Mouse (Mus musculus): ENCODE results near the gene Gm20219. TPM values are rescaled to one million over a fixed set of nuclear protein-coding genes. Genes with fewer than 3 reads are reported as not detected.

Gm20219 gene
- polyA plus RNA-seq, 1 experiment from 2014 or later: 0.80 TPM

- no peak for DNase-seq (ENCODE audit: low spot score)
- 88% methylated on average over 12 of the region's 12 CpGs for WGBS
- H3K27ac ChIP-seq (replicated peaks): peak overlapping the region; percentile 60; the same call in 1 of the 2 replicates
- H3K36me3 ChIP-seq: no peaks in the 10 kb centered on the region
- H3K4me3 ChIP-seq: no peak overlapping the region
- no peaks in the 10 kb centered on the region for H3K27me3 ChIP-seq (ENCODE audit: low read depth, poor library complexity, severe bottlenecking)
- peaks cover 32% of the 10 kb centered on the region for H3K4me1 ChIP-seq
- H3K9me3 ChIP-seq (replicated peaks): 0 out of 2 replicates have a peak, but pooled peaks cover 3% of the 10 kb centered on the region
Measured at GRCm38 (mm10) chr17:56550784-56551475, 3.3 kb downstream of the Gm20219 start.

GRCm38 (mm10) chr17:56548605-56549105 lies 5.5 kb downstream of the Gm20219 start:
- DNase-seq (ENCODE audit: low spot score): peak; percentile 8
- H3K27me3 ChIP-seq (ENCODE audit: low read depth, poor library complexity, severe bottlenecking): no peaks in the 10 kb centered on the region
- H3K4me3 ChIP-seq: no peak overlapping the region
- 75% methylated on average over 4 of the region's 4 CpGs for WGBS
- no peak overlapping the region for H3K27ac ChIP-seq (replicated peaks)
- H3K4me1 ChIP-seq: peaks cover 32% of the 10 kb centered on the region
- 0 out of 2 replicates have a peak, but pooled peaks cover 3% of the 10 kb centered on the region for H3K9me3 ChIP-seq (replicated peaks)
- H3K36me3 ChIP-seq: no peaks in the 10 kb centered on the region

- 76% methylated on average over 9 of the region's 9 CpGs for WGBS
- H3K27me3 ChIP-seq (ENCODE audit: low read depth, poor library complexity, severe bottlenecking): no peaks in the 10 kb centered on the region
- no peak overlapping the region for H3K4me3 ChIP-seq
- no peak overlapping the region for H3K27ac ChIP-seq (replicated peaks)
- peak; percentile 11 for DNase-seq (ENCODE audit: low spot score)
- 0 out of 2 replicates have a peak, but pooled peaks cover under 1% of the 10 kb centered on the region for H3K9me3 ChIP-seq (replicated peaks)
- peaks cover 32% of the 10 kb centered on the region for H3K4me1 ChIP-seq
- no peaks in the 10 kb centered on the region for H3K36me3 ChIP-seq
Measured at GRCm38 (mm10) chr17:56547846-56548604, 6.2 kb downstream of the Gm20219 start.

DNA sequence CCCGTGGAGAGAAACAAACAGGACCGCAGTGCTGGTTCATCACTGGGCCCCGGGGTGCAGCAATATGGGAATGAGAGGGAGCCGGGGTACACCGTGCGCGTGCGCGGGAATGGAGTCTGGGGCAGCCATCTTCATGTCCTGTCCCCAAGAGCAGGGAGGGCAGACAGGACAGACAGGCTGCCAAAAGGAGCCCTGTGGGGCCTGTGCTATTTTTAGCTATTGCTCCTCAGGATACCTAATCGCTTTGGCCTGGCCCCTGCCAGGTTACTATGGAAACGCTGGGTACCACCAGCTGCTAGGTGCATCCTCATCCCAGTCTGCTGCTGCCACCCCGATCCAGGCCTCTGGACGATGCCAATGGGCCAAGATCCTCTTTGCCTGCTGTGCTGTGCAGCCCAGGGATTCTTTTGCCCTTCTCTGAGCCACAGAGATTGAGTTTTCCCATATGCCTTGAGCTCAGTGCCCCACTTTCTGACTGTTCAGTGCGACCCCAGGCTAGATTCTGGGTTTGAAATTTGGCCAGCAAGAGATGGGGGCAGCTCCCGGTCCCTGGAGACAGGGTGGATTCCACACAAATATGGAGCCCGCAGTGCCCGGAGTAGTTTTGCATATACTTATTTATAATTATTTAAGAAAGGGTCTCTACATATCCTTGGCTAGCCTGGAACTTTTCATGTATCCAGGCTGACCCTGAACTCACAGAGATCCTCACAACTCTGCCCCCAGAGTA lies 6.9 kb downstream of the Gm20219 start:
- no peaks in the 10 kb centered on the region for H3K36me3 ChIP-seq
- H3K4me1 ChIP-seq: peaks cover 32% of the 10 kb centered on the region
- 62% methylated on average over 17 of the region's 17 CpGs for WGBS
- peak; percentile 14 for DNase-seq (ENCODE audit: low spot score)
- no peak overlapping the region for H3K4me3 ChIP-seq
- H3K9me3 ChIP-seq (replicated peaks): no peaks in the 10 kb centered on the region
- 0 out of 2 replicates have a peak, but pooled peaks cover 5% of the 10 kb centered on the region for H3K27me3 ChIP-seq (ENCODE audit: low read depth, poor library complexity, severe bottlenecking)
- H3K27ac ChIP-seq (replicated peaks): peak overlapping the region; percentile 42

- Histone ChIP-seq H3K4me3 (no peak overlapping the region), H3K36me3 (no peaks in the 10 kb centered on the region), H3K27me3 (ENCODE audit: low read depth, poor library complexity, severe bottlenecking) (0 out of 2 replicates have a peak, but pooled peaks cover 10% of the 10 kb centered on the region), H3K27ac (replicated peaks) (peak overlapping the region; percentile 42; the same call in 1 of the 2 replicates), H3K4me1 (peaks cover 25% of the 10 kb centered on the region), H3K9me3 (replicated peaks) (no peaks in the 10 kb centered on the region)
- DNase-seq (ENCODE audit: low spot score): peak; percentile 11
- WGBS: 88% methylated on average over 5 of the region's 5 CpGs
Measured at GRCm38 (mm10) chr17:56546576-56546975, 7.6 kb downstream of the Gm20219 start.

- Histone ChIP-seq H3K4me1 (peaks cover 22% of the 10 kb centered on the region), H3K36me3 (no peaks in the 10 kb centered on the region)
Measured at GRCm38 (mm10) chr17:56545945-56546344, 8.2 kb downstream of the Gm20219 start.

DNA sequence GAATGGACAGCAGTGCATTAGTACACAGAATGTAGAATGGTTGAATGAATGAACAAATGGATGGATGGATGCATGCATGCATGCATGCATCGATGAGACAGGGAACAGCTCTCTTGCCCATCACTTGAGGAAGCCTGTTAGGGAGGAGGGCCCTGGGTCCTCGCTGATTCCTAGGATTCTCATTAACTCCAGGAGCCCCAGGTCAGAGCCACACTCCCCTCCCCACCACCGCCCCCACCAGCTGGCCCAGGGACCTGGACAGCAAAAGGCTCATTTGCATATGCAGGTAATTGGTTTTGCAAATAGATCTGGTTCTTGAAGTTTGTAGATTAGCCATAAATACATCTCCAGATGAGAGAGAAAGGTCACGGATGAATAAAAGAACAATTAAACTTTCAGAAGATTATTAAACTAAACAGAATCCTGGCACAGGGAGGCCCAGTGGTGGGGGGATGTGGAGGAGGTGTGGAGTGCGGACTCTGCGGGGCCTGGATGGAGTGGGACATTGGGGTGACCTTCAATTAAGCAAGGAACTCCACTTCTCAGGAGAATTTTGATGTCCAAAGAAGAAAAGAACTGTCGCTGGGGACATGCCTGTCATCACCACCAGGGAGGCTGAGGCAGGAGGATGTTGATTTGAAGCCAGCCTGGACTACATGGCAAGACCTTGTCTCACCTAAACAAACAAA lies 9.3 kb downstream of the Gm20219 start:
- H3K4me1 ChIP-seq: peaks cover 26% of the 10 kb centered on the region
- 0 out of 2 replicates have a peak, but pooled peaks cover 10% of the 10 kb centered on the region for H3K27me3 ChIP-seq (ENCODE audit: low read depth, poor library complexity, severe bottlenecking)
- H3K4me3 ChIP-seq: no peak overlapping the region
- H3K36me3 ChIP-seq: no peaks in the 10 kb centered on the region
- no peaks in the 10 kb centered on the region for H3K9me3 ChIP-seq (replicated peaks)
- H3K27ac ChIP-seq (replicated peaks): no peak overlapping the region
- 79% methylated on average over 7 of the region's 7 CpGs for WGBS
- DNase-seq (ENCODE audit: low spot score): peak; percentile 9

More at GRCm38 (mm10) chr17:56545945-56546344, 8.2 kb downstream of the Gm20219 start:
- 73% methylated on average over 1 of the region's 1 CpGs for WGBS
- no peak overlapping the region for H3K27ac ChIP-seq (replicated peaks)
- no peak overlapping the region for H3K4me3 ChIP-seq
- no peak for DNase-seq (ENCODE audit: low spot score)
- 0 out of 2 replicates have a peak, but pooled peaks cover 10% of the 10 kb centered on the region for H3K27me3 ChIP-seq (ENCODE audit: low read depth, poor library complexity, severe bottlenecking)
- no peaks in the 10 kb centered on the region for H3K9me3 ChIP-seq (replicated peaks)

DNA sequence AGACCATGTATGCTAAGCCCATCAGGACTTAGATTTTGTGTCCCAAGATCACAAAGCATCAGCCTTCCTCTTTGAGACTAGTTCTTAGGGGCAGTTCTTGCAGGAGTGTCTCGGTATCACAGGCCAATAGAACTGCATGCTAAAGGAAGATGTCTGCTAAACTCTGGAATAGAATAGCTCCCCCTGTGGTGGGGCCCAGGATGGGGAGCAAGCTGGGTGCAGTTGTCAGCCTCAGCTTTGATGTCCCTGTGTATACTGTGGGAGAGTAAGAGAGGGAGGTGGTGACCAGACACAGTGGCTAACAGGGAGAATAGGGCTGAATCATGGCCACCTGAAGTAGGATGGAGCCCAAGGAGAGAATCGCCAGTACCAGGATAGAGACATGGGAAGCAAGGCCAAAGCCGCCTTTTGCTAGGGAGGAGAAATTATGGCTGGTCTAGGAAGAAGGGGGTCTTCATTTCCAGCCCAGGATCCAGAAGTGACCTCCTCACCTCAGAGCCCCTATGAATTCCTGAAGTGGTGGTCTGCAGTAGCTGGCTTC lies 10.4 kb downstream of the Gm20219 start:
- Histone ChIP-seq H3K4me3 (no peak overlapping the region), H3K4me1 (peaks cover 30% of the 10 kb centered on the region), H3K9me3 (replicated peaks) (no peaks in the 10 kb centered on the region), H3K36me3 (no peaks in the 10 kb centered on the region), H3K27ac (replicated peaks) (no peak overlapping the region), H3K27me3 (ENCODE audit: low read depth, poor library complexity, severe bottlenecking) (peaks cover 12% of the 10 kb centered on the region; the same call in 1 of the 2 replicates)
- no peak for DNase-seq (ENCODE audit: low spot score)
- 76% methylated on average over 3 of the region's 3 CpGs for WGBS

- DNase-seq (ENCODE audit: low spot score): no peak
- Histone ChIP-seq H3K27ac (replicated peaks) (0 out of 2 replicates have a peak overlapping the region, but pooled peaks have one; percentile 24), H3K9me3 (replicated peaks) (no peaks in the 10 kb centered on the region), H3K36me3 (no peaks in the 10 kb centered on the region), H3K4me1 (peaks cover 38% of the 10 kb centered on the region), H3K27me3 (ENCODE audit: low read depth, poor library complexity, severe bottlenecking) (peaks cover 17% of the 10 kb centered on the region; the same call in 1 of the 2 replicates), H3K4me3 (no peak overlapping the region)
- WGBS: 54% methylated on average over 8 of the region's 8 CpGs
Measured at GRCm38 (mm10) chr17:56542736-56543135, 11.5 kb downstream of the Gm20219 start.

GRCm38 (mm10) chr17:56540562-56540975 lies 13.6 kb downstream of the Gm20219 start:
- DNase-seq (ENCODE audit: low spot score): no peak

DNA sequence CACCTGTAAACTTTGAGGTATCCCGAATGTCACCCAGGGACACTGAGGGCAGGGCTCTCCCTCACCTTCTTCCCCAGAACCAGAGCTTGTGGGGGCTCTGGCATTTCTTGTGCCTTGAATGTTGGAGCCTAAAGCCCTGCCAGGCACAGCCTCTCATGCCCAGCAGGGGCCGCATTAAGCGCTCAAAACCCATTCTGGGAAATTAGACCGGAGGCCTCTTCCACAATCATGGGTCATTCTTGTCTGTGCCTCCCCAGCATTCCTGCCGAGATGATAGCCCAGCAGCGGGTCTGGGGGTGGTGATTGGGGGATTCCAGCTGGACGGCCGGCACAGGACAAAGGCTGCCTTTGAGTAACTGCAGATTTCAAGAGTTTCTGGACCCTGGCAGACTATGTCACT lies 16.3 kb downstream of the Gm20219 start:
- WGBS: 18% methylated on average over 8 of the region's 8 CpGs
- peak; percentile 46 for DNase-seq (ENCODE audit: low spot score)
- H3K4me1 ChIP-seq: peaks cover 52% of the 10 kb centered on the region
- H3K4me3 ChIP-seq: no peak overlapping the region
- peaks cover 17% of the 10 kb centered on the region for H3K27me3 ChIP-seq (ENCODE audit: low read depth, poor library complexity, severe bottlenecking)
- H3K27ac ChIP-seq (replicated peaks): peak overlapping the region; percentile 64
- no peaks in the 10 kb centered on the region for H3K36me3 ChIP-seq
- H3K9me3 ChIP-seq (replicated peaks): no peaks in the 10 kb centered on the region

More at GRCm38 (mm10) chr17:56540562-56540975, 13.6 kb downstream of the Gm20219 start:
- Histone ChIP-seq H3K27me3 (ENCODE audit: low read depth, poor library complexity, severe bottlenecking) (peaks cover 17% of the 10 kb centered on the region), H3K9me3 (replicated peaks) (no peaks in the 10 kb centered on the region), H3K36me3 (no peaks in the 10 kb centered on the region), H3K4me3 (no peak overlapping the region), H3K4me1 (peaks cover 53% of the 10 kb centered on the region), H3K27ac (replicated peaks) (0 out of 2 replicates have a peak overlapping the region, but pooled peaks have one; percentile 28)
- 43% methylated on average over 6 of the region's 6 CpGs for WGBS

All from midbrain, embryonic 10.5 days (tissue).